Mouse (Mus musculus): ENCODE measurements around the gene Sim1. TPM values are rescaled to one million over a fixed set of nuclear protein-coding genes. Genes with fewer than 3 reads are reported as not detected.

Gene Sim1
- total RNA-seq, 2 experiments from 2014 or later, result 0.70 TPM; not detected in 1

DNA sequence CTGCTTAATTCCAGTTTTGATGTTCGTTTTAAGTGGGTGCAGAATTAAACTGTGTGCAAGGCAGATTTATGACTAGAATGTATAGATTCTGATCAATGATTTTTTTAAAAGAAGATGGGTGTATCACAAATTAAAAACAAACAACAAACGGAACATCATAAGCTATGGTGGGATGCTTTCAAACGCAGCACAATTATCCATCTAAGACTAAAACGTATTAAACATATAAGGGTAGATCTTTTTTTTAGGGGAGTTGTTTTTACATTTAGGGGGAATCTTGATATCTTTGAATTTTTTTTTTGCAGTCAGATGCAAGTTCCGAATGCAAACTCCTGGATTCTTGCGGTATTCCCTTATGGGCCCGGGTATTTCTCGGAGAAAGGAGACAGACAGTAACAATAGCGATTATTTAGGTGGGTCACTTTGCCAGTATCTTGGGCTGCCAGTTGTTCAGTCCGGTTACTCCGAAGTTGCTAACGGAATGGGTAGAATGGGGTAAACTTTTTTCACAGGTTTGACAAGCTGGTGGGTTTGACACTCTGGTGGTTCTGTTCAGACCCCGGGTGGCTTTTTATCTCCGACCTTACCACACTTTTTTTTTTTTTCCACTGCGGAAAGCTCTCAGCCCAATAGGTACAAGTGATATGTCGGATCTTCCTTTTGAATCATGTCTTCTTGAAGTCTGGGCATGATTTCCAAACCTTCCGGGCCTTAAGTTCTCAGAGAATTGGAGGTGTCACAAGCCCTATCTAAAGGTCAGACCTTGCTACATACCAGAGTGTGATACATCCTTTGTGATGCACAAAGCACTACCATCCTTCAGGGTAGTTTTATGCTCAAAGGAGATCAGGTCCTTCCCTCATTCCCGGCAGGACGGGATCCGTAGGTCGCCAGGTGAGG lies 5.5 kb downstream of the Sim1 start:
- DNase-seq (ENCODE audit: low spot score in 2 of 2), result no peak
- intact Hi-C loops (cut with DNase I), result loop anchor here (10.0 kb wide), 1 partner anchor 505 kb away; no protein-coding TSS in a partner anchor

DNA sequence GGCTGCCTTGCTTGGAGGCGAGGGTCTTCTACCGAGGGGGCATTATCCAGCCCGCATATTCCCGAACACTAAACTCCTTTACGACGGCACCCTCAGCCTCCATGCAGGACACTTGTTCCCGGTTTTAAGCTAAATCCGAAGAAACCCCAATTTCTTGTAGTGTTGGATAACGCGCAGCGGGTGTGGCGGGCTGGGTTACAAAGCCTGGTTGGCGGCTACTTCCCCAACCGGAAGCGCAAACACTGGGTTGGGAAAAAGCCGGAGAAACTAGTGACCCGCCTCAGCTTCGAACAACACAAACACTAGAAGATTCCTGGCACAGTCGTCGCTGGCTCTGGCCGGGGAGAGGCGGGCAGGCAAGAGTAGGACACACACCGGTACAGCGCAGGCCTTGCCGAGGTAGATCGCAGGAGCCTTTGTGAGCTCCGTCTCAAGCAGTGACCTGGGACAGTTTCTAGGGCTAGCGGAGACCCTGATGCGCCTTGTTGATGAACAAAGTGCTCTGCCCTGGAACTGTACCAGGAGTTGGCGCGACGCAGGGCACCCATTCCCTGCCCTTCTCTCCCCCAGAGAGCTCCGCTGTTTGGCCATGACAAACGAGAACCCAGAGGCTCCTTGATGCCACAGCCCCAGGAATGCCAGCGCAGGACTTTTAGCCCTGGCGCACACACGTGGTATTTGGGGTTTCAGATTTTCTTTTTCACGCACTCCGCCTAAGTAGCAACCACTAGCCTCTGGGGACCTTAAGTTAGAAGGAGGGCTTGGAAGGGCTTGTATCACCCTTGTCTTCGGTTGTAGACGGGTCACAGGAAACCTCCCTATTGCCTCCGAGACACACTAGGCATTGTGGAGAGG lies 6.4 kb downstream of the Sim1 start:
- DNase-seq (ENCODE audit: low spot score in 2 of 2), result no peak
- intact Hi-C loops (cut with DNase I), result no loop called here

DNA sequence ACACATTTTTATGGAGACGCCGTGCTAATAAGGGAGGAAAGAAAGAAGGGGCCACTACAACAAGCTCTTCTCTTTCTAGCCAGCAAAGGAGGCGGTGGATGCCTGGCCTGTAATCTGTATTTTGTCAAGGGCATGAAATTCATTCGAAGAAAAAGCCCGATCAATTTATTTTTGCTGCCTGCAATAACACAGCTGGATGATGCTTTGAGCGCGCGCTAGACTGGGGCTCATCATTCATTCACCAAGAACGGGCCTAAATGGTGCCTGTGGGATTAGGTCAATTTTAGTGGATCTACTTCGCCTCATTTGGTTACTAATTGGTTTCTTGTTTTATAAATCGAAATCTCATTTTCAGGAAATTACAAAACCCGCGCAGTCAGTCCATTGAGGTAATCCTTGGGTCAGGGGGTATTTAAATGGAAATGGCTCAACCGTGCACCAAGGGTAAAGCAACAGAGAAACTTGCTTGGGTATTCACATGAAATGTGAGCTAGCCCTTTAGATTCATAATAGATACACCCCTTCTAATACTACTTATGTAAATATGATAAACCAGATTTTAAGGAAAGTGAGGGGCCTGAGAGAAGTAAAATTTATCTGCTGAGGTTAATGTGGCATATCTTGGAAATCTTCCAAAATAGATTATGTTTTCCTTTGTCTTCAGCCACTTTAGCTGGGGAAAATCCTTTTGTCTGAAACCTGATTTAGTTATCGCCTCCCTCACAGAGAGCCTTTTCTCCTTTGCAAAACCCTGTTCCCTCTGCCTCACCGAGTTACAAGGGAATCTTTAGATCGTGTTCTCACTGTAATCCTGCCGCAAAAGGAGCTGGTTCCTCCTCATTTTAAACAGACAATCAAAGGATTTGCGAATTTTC lies 7.3 kb downstream of the Sim1 start:
- DNase-seq (ENCODE audit: low spot score in 2 of 2), result peak; percentile 24 to 29
- intact Hi-C loops (cut with DNase I), result loop anchor here (2.0 kb wide), 1 partner anchor 1121 kb away; the partner anchor contains the start of gene Vgll2

DNA sequence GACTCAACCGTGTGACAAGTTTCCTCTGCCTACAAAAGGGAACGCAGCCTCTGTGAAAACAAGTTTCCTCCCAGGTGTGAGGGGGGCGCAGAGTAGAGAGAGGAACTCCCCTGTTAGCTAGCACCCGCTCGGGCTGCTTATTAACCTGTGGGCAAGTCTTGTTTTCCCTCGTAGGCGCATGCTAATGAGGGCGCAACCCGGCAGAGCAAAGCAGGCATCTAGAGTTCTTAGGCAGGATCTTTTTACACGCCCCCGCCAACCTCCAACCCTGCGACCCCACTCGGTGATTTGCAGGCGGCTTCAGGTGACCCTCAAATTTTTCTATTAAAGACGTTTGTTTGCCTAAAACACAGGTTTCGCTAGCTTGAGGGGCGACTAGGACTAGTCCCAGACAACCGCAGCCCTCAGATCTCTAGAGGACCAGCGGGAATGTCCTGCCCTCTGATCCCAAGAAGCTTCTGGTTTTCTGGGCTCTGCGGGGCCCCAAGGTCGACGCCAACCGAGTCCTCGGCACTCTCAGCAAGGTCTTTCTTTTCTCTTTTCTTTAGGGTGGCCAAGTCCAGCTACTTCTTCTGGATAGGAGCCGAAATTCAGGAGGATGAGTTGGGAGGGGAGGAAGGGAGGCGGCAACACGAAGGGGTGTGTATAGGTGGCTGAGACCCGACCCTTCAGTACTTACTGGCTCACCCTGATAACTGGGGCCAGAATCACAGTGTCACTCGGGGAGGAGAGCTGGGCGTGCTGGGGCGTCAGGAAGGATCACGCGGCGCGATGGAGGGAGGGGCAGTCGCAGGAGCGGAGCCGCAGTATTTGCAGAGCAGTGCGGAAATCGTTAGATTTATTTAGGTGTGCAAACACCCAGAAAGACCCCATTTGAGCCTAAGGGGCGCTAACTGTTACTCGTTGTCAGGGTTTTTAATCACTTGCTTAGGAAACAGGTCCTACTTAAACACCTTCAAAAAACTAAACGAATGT lies 8.5 kb downstream of the Sim1 start:
- intact Hi-C loops (cut with DNase I), result loop anchor here (2.0 kb wide), 1 partner anchor 1120 kb away; the partner anchor contains the start of gene Vgll2
- DNase-seq (ENCODE audit: low spot score in 2 of 2), result no peak

DNA sequence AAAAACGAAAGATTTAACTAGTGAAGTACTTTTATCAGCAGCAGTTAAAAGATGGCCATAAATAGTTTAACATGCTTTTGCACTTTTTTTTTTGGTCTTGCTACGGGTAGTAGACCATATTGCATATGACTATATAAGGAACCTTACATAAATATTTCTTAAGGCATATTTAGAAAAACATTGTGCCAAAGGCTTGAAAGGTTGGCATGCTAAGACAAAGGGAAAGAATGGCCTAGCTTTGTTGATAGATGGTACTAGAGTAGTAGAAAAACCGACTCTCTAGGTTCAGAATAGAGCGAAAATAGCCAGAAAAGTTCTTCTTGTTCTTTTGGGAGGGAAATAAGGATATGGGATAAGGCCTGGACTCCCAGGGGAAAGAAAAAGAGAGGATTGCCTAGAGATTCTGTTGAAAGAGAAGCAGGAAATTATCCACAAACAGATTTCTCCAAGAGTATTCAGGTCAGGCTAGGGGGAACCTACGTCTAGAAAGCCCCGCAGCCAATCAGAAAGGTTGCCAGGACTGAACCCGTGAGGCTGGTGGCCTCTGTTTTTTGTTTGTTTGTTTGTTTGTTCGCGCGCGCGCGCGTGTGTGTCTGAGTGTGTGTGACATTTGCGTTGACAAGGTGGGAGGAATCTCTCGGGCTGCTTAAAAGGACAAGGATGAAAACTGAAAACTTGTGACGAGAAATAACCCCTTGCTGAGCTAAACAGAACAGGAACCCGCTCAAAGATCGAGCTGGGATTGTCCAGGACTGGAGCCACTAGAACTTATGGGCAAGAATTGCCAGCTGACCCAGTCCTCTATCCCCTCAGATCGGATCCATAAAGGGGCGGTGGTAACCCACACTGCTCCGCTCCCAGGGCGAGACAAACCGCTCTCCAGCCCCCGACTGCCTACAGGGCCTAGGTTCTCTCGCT lies 9.6 kb downstream of the Sim1 start:
- intact Hi-C loops (cut with DNase I), result loop anchor here (2.0 kb wide), 1 partner anchor 1119 kb away; the partner anchor contains the start of gene Vgll2
- no peak for DNase-seq (ENCODE audit: low spot score in 2 of 2)

DNA sequence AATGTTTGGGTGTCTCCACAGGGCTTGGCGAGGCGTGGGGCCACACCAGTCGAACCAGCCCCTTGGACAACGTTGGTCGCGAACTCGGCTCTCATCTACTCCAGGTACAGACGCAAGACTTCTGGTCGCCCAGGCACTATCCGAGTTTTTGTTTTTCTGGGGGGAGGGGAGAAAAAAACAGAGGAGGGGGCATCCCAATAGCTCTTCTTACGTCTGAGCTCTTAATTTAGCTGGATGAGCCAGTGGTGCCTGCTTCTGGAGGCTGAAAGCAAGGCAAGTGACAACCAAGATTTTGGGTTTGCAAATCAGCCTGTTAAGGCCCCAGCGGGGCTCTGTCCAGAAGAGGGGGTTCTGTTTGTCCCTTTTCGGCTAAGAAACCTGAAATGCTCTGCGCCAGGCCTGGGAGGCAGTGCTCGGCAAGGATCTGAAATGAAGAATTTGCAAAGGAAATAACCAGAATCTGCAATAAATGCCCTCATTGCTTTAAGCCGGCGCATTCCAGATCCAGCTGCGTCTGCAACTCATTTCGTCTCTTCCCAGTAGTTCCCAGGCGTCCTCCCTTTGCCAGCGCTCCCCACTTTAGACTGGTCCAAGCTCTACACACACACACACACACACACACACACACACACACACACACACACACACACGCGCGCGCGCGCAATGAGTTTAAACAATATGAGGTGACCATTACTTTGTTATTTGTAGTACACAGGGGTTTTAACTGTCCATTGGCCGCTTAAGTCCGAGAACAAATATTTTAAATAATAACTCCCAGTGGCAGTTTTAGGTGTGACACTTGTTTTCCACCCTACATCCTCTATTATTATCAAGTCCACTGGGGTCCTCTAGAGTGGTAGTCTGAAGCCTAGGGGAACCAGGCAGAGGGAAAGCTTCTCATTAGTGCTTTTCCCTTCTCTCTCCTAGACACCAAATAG lies 10.5 kb downstream of the Sim1 start:
- intact Hi-C loops (cut with DNase I), result no loop called here

GRCm38 (mm10) chr10:50910400-50910799 lies 15.8 kb downstream of the Sim1 start:
- intact Hi-C loops (cut with DNase I), result no loop called here

More for the DNA sequence above, 10.5 kb downstream of the Sim1 start:
- DNase-seq (ENCODE audit: low spot score in 2 of 2), result no peak

GRCm38 (mm10) chr10:50910861-50911410 lies 16.4 kb downstream of the Sim1 start:
- intact Hi-C loops (cut with DNase I), result no loop called here
- DNase-seq (ENCODE audit: low spot score in 2 of 2), result no peak

More at GRCm38 (mm10) chr10:50910400-50910799, 15.8 kb downstream of the Sim1 start:
- peak; percentile 3 to 5 for DNase-seq (ENCODE audit: low spot score in 2 of 2)

DNA sequence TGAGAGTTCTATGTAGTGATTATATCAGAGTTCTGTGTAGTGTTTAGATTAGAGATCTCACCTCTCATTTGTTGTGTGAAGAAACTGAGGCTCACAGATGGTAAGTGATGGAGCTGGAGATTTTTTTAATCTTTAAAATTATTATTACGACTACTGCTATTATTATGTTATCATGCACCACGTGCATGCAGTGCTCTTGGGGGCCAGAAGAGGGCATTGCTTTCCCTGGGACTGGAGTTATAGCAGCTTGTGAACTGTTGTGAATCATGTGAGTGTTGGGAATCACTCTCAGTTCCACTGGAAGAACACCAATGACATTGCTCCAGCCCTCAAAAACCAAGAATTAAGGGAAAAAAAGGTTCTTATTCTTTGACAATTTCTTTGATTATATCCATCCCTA lies 21.1 kb downstream of the Sim1 start:
- intact Hi-C loops (cut with DNase I), result no loop called here
- DNase-seq (ENCODE audit: low spot score in 2 of 2), result no peak

DNA sequence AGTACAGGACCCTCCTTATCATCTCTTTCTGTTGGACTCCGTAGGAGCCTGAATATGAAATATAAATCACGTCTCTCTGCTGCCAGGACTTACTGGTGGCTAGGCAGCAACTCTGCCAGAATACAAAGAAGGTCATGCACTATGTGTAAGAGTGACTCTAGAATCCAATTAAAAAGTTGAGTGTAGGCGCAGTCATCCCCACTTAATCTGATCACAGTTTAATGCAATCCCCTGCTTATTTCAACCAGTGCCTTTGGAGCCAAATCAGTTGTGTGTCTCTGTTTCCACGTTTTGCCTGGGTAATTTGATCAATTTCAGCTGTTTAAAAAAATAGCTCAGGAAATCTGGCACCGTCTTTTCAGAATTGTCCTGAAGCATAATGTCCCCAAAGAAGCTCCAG lies 34.7 kb downstream of the Sim1 start:
- no peak for DNase-seq (ENCODE audit: low spot score in 2 of 2)
- intact Hi-C loops (cut with DNase I), result no loop called here

GRCm38 (mm10) chr10:50935673-50936072 lies 41.1 kb downstream of the Sim1 start:
- intact Hi-C loops (cut with DNase I), result no loop called here
- no peak for DNase-seq (ENCODE audit: low spot score in 2 of 2)

DNA sequence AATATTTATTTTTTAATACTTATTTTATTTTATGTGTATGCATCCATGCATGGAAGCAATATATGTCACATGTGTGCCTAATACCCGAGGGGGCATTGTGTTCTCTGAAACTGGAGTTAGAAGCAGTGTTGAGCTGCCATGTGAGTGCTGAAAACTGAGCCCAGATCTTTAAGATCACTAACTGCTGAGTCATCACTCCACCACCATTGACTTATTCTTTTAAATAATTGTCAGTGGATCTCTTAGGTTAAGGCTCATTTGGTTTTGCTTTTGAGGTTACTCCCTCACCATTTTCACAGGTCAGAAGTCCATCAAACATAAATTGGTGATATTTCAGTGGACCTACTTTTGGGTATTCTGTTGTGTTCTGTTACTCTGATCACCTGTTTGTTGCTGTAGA lies 79.1 kb downstream of the Sim1 start:
- intact Hi-C loops (cut with DNase I), result no loop called here
- no peak for DNase-seq (ENCODE audit: low spot score in 2 of 2)

DNA sequence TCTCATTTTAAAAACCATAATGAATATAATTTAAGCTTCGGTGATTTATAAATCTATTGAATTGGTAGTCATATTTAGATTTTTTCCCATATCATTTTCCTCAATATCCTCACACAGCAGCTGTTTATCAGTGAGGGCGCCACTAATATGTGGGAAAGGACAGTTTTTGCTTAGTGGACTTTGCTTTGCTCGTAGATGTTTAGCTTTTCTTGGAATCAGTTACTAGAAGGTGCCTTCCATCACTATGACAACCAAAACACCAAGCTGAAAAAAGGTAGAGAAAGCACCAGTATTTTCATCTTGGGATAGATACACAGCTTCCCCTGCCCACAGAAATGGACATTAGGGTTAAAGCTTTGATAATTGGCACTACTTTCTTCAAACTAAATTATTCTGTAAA lies 87.3 kb downstream of the Sim1 start:
- intact Hi-C loops (cut with DNase I), result no loop called here
- DNase-seq (ENCODE audit: low spot score in 2 of 2), result no peak

DNA sequence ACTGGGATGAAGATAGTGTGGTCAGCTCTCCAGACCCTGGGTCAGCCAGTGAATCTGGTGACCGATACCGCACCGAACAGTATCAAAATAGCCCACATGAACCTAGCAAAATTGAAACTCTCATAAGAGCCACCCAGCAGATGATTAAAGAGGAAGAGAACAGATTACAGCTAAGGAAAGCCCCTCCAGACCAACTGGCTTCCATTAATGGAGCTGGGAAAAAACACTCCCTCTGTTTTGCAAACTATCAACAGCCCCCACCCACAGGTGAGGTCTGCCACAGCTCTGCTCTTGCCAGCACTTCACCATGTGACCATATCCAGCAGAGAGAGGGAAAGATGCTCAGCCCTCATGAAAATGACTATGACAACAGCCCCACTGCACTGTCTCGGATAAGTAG lies 89.1 kb downstream of the Sim1 start:
- intact Hi-C loops (cut with DNase I), result no loop called here

GRCm38 (mm10) chr10:51007798-51008197 lies 113.2 kb downstream of the Sim1 start:
- intact Hi-C loops (cut with DNase I), result no loop called here
- DNase-seq (ENCODE audit: low spot score in 2 of 2), result no peak

More for the DNA sequence above, 89.1 kb downstream of the Sim1 start:
- no peak for DNase-seq (ENCODE audit: low spot score in 2 of 2)
